Mouse (Mus musculus) c-Kit-positive CD71-negative TER-119-negative erythroid progenitor cells, embryonic 14.5 days (primary cell): ENCODE measurements around the gene Henmt1.

Experiments used
- DNase-seq: peaks from one replicate; pipeline ENCODE4 v3.0.0-alpha.2; 2013; ENCODE audit warnings: low read depth

Henmt1 gene

GRCm38 (mm10) chr3:108997762-108998161 lies 58.1 kb downstream of the Henmt1 start:
- DNase-seq = no peak

GRCm38 (mm10) chr3:108999173-108999572 lies 59.5 kb downstream of the Henmt1 start:
- DNase-seq = no peak

- no peak for DNase-seq
Observed at GRCm38 (mm10) chr3:109005777-109006176, 66.1 kb downstream of the Henmt1 start.

- DNase-seq = no peak
Observed at GRCm38 (mm10) chr3:109008180-109008579, 68.5 kb downstream of the Henmt1 start.
